Mouse (Mus musculus) C2C12 (cell line): Measurements from ENCODE around the gene Slc6a3. TPM values are rescaled to one million over a fixed set of nuclear protein-coding genes. Genes with fewer than 3 reads are reported as not detected.

Source experiments
- H3K27me3 ChIP-seq: one replicate; pipeline ENCODE4 v1.6.1; 2011; ENCODE audit not compliant: control insufficient read depth, insufficient read depth, insufficient read length
- H3K36me3 ChIP-seq: one replicate; pipeline ENCODE4 v1.6.1; 2011; ENCODE audit not compliant: control insufficient read depth, insufficient read depth
- H3K4me3 ChIP-seq: one replicate; pipeline ENCODE4 v1.5.1; 2011; ENCODE audit warnings: mild to moderate bottlenecking, control low read depth; ENCODE audit not compliant: poor library complexity, insufficient read depth, severe bottlenecking
- H3K79me2 ChIP-seq: one replicate; pipeline ENCODE4 v1.6.1; 2011; ENCODE audit not compliant: control insufficient read depth, insufficient read depth
- H3K79me3 ChIP-seq: one replicate; pipeline ENCODE4 v1.6.1; 2011; ENCODE audit warnings: low read depth, control low read depth
- H3ac ChIP-seq: one replicate; pipeline ENCODE3; 2011; ENCODE audit warnings: low read depth; ENCODE audit not compliant: control insufficient read depth, insufficient read length
- CEBPB ChIP-seq: IDR thresholded peaks from one replicate; pipeline ENCODE4 v1.6.1; 2011; ENCODE audit warnings: low read depth, mild to moderate bottlenecking, control low read depth, moderate library complexity
- CTCF ChIP-seq: IDR thresholded peaks from one replicate; pipeline ENCODE4 v1.5.1; 2011; ENCODE audit not compliant: control insufficient read depth, insufficient read depth, insufficient read length
- FOSL1 ChIP-seq: IDR thresholded peaks from one replicate; pipeline ENCODE4 v1.8.0; 2011; ENCODE audit warnings: mild to moderate bottlenecking, low read length; ENCODE audit not compliant: poor library complexity, insufficient read depth, severe bottlenecking
- MAX ChIP-seq: IDR thresholded peaks from one replicate; pipeline ENCODE4 v1.6.1; 2011; ENCODE audit warnings: mild to moderate bottlenecking, control low read depth
- MYOD1 ChIP-seq: IDR thresholded peaks from one replicate; pipeline ENCODE4 v1.6.1; 2011; ENCODE audit warnings: low read depth; ENCODE audit not compliant: control insufficient read depth, insufficient read length
- MYOG ChIP-seq: IDR thresholded peaks from one replicate; pipeline ENCODE4 v1.6.1; 2011; ENCODE audit not compliant: control insufficient read depth, insufficient read length; ENCODE audit errors: extremely low read depth
- USF1 ChIP-seq: IDR thresholded peaks from one replicate; pipeline ENCODE4 v1.6.1; 2011; ENCODE audit warnings: low read depth, mild to moderate bottlenecking, control low read depth, moderate library complexity
- polyA plus RNA-seq: library from polyadenylated mRNA; unstranded; fragments of >200 nt; fragmentation: generic; extraction: Trizol; gene quantifications from one replicate; pipeline ENCODE4 v1.2.1, GENCODE M21; 2012; ENCODE audit warnings: missing spikeins

Gene Slc6a3
- polyA plus RNA-seq, 1 experiment, result not detected

DNA sequence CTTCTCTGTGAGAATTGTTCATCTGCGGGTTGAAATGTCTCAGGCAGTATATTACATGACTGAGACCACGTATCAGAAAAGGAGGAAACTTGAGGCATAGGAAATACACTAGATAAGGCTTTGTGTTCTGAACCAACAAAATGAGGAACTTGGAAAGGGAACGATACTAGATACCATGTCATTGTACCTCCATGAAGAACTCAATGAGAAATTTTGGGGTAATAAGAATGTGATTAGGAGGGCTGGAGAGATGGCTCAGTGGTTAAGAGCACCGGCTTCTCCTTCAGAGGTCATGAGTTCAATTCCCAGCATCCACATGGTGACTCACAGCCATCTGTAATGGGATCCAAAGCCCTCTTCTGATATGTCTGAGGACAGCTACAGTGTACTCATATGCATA lies 63.7 kb downstream of the Slc6a3 start:
- peaks cover 13% of the 10 kb centered on the region for H3K79me2 ChIP-seq
- H3K27me3 ChIP-seq, result peaks cover 2% of the 10 kb centered on the region
- H3K79me3 ChIP-seq, result peaks cover 10% of the 10 kb centered on the region
- H3ac ChIP-seq, result no peak overlapping the region
- no peak for TF ChIP-seq FOSL1
- no peak for TF ChIP-seq MYOG
- TF ChIP-seq MAX, result no peak
- no peak for TF ChIP-seq MYOD1
- TF ChIP-seq CEBPB, result no peak
- TF ChIP-seq USF1, result no peak
- TF ChIP-seq CTCF, result no peak
- H3K36me3 ChIP-seq, result no peaks in the 10 kb centered on the region
- H3K4me3 ChIP-seq, result no peak overlapping the region

DNA sequence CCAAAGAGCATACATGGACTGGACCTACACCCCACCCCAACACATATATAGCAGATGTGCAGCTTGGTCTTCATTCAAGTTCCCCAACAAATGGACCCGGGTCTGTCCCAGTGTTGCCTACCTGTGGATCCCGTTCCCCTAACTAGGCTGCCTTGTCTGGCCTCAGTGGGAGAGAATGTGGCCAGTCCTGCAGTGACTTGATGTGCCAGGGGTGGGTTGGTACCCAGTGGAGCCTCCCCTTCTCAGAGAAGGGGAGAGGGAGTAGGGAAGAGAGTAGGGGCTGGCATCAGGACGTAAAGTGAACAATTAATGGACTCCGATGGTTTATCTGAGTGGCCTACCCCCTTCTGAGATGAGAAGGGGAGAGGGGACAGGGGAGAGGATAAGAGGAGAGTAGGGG lies 66.5 kb downstream of the Slc6a3 start:
- Histone ChIP-seq H3ac (peak overlapping the region; percentile 48), H3K79me2 (peaks cover 26% of the 10 kb centered on the region), H3K27me3 (no peaks in the 10 kb centered on the region), H3K79me3 (peaks cover 10% of the 10 kb centered on the region), H3K4me3 (peak overlapping the region; percentile 82), H3K36me3 (peaks cover 21% of the 10 kb centered on the region)
- TF ChIP-seq MAX (no peak), CEBPB (no peak), FOSL1 (no peak), CTCF (no peak), USF1 (no peak), MYOG (no peak), MYOD1 (no peak)

DNA sequence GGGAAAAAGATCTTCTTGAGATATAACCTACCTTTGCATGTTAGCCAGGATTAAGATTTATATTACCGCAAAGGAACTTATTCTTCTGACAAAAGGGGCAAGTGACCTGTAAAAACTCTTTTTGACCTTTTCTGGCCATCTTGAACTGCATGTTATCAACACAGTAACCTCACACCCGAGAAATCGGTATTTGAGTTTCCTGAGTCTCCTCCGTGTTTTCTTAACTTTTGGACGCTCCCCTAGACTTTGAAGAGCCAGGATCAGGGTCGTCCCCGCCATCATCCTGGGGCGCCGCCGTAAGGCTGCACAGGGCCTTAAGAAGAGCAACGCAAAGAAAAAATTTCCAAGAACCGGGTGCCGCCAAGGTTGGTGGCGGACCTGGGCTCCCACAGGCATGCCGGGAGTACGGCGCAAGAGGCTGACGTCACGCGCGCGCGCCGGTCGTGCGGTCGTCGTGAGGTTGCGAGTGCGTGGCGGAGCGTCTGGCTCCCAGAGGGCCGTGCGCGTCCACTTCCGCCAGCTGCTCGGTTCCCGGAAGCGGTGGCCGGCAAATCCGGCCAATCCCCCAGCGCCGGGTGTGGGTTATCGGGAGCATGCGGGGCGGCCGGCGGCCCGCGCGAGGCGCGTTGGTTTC lies 67.1 kb downstream of the Slc6a3 start, which contains the start of gene Clptm1l:
Gene Clptm1l (plus strand): TSS at position 485 of the 634 bp plus-strand sequence.
- Histone ChIP-seq H3K79me3 (peaks cover 10% of the 10 kb centered on the region), H3K4me3 (peak within 1 kb of the TSS; percentile 82), H3K36me3 (peaks cover 27% of the 10 kb centered on the region), H3K79me2 (peaks cover 26% of the 10 kb centered on the region), H3ac (peak within 1 kb of the TSS; percentile 82), H3K27me3 (no peaks in the 10 kb centered on the region)
- TF ChIP-seq MYOD1, result no peak
- peak; percentile 95 for TF ChIP-seq MAX

DNA sequence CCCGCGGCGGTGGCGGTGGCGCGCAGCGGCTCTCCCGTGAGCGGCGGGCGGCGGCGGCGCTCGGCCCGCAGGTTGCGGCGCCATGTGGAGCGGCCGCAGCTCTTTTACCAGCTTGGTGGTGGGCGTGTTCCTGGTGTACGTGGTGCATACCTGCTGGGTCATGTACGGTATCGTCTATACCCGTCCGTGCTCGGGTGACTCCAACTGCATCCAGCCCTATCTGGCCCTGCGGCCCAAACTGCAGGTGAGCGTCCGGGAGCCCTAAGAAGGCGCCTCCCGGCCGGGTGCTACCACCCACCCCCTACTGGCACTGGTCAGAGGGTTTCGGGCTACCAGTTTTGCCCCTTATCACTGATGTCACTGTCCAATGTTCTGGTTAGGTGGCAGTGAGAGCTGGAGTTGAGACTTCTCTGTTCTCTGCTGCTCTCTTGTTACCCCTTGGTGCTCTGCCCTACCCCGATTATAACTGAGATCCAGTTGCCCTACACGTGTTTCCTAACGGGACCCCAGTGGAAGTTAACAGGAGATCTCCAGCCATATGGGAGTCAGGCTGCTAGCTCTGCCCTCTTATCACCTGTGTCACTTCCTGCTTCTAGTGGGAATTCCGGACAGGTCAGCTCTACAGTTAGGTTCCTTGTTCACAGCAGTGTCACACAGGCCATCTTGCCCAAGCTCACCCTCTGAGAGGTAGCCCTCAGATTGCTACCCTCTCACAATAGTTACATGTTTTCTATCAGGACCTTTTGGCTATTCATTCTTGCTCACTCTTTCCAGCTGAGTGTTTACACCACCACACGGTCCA lies 67.8 kb downstream of the Slc6a3 start:
- H3K27me3 ChIP-seq, result no peaks in the 10 kb centered on the region
- H3K79me2 ChIP-seq, result peaks cover 26% of the 10 kb centered on the region
- peaks cover 34% of the 10 kb centered on the region for H3K36me3 ChIP-seq
- peak overlapping the region; percentile 82 for H3K4me3 ChIP-seq
- peaks cover 10% of the 10 kb centered on the region for H3K79me3 ChIP-seq
- TF ChIP-seq CEBPB, result no peak
- no peak for TF ChIP-seq MAX
- TF ChIP-seq USF1, result no peak
- TF ChIP-seq CTCF, result no peak
- no peak for TF ChIP-seq MYOD1
- no peak for TF ChIP-seq MYOG
- TF ChIP-seq FOSL1, result no peak
- peak overlapping the region; percentile 82 for H3ac ChIP-seq

DNA sequence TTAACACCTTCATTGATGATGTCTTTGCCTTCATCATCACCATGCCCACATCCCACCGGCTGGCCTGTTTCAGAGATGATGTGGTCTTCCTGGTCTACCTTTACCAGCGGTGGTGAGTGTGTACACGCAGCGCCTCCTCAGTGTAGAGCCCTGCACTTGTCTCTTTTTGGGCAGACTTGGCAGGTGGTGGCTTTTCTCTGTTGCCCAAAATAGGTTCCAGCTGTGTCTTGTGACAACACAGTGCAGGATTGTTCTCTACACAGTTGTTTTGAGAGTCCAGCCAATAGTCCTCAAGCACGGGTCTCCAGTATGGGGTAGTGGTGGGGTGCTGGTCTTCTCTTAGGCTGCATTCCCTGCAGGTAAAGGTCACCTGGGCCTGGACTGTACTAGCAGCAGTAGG lies 81.9 kb downstream of the Slc6a3 start:
- Histone ChIP-seq H3K36me3 (peaks cover 59% of the 10 kb centered on the region), H3K27me3 (no peaks in the 10 kb centered on the region), H3K4me3 (no peak overlapping the region), H3K79me3 (no peaks in the 10 kb centered on the region), H3K79me2 (no peaks in the 10 kb centered on the region), H3ac (no peak overlapping the region)
- TF ChIP-seq USF1 (no peak), MYOD1 (no peak), FOSL1 (no peak), MAX (no peak), CEBPB (no peak), MYOG (no peak), CTCF (no peak)
